Mouse (Mus musculus): ENCODE measurements around the gene Prkcd.

GRCm38 (mm10) chr14:30557730-30558129 is 68.3 kb downstream of the Prkcd start:
- TF ChIP-seq GATA1 (IDR thresholded peaks at IDR 0.05; ENCODE audit: borderline replicate concordance, low read length), result no peak
- TF ChIP-seq FLI1 (IDR thresholded peaks at IDR 0.05; ENCODE audit: low read length), result no peak

All from megakaryocyte, embryonic 14.5 days (primary cell).